Mouse (Mus musculus) liver, embryonic 14.5 days (tissue): ENCODE results near the gene Ccdc191.

Source experiments
- CTCF ChIP-seq: IDR thresholded peaks from 2 replicates; pipeline ENCODE4 v1.5.1; 2016; ENCODE audit warnings: antibody characterized with exemption, low read depth, control low read depth
- EP300 ChIP-seq: IDR thresholded peaks from 2 replicates; pipeline ENCODE4 v1.6.1; 2016; ENCODE audit warnings: antibody characterized with exemption, low read depth

GRCm38 (mm10) chr16:43958038-43958437 lies 68.4 kb downstream of the Ccdc191 start:
- TF ChIP-seq CTCF, result no peak
- TF ChIP-seq EP300, result no peak
